Mouse (Mus musculus) stomach, postnatal 0 days (tissue): Measurements from ENCODE around the gene Rnf135. TPM values are rescaled to one million over a fixed set of nuclear protein-coding genes. Genes with fewer than 3 reads are reported as not detected.

Experiments
- ATAC-seq: fragments of 200-750 bp; cut with Nextera tagmentation; 2 replicates; pipeline ENCODE4 v1.8.0; 2017; ENCODE audit not compliant: low FRiP score, low TSS enrichment
- DNase-seq: peaks from one replicate; pipeline ENCODE4 v3.0.0-alpha.2; 2016; ENCODE audit warnings: low spot score
- H3K27ac ChIP-seq: fragments of 300-500 bp; sonication (generic); replicated peaks from 2 replicates; pipeline ENCODE4 v1.5.1; 2014; ENCODE audit warnings: mild to moderate bottlenecking, control low read depth
- H3K27me3 ChIP-seq: fragments of 300-500 bp; sonication (generic); 2 replicates; pipeline ENCODE4 v1.6.1; 2014; ENCODE audit warnings: low read length; ENCODE audit not compliant: control insufficient read depth, insufficient read depth
- H3K36me3 ChIP-seq: fragments of 300-500 bp; sonication (generic); 2 replicates; pipeline ENCODE4 v1.6.1; 2014; ENCODE audit warnings: low read length, mixed read lengths; ENCODE audit not compliant: control insufficient read depth, insufficient read depth
- H3K4me1 ChIP-seq: fragments of 300-500 bp; sonication (generic); replicated peaks from 2 replicates; pipeline ENCODE4 v1.6.1; 2014; ENCODE audit warnings: antibody characterized with exemption; ENCODE audit not compliant: control insufficient read depth, insufficient read depth
- H3K4me2 ChIP-seq: fragments of 300-500 bp; sonication (generic); replicated peaks from 2 replicates; pipeline ENCODE4 v1.6.1; 2014; ENCODE audit warnings: low read depth, mild to moderate bottlenecking, control low read depth, moderate library complexity
- H3K4me3 ChIP-seq: fragments of 300-500 bp; sonication (generic); 2 replicates; pipeline ENCODE4 v1.5.1; 2014; ENCODE audit warnings: low read depth, low read length, control low read depth
- H3K9ac ChIP-seq: fragments of 300-500 bp; sonication (generic); 2 replicates; pipeline ENCODE4 v1.6.1; 2014; ENCODE audit warnings: mild to moderate bottlenecking, low read length, control low read depth, mixed read lengths
- H3K9me3 ChIP-seq: fragments of 300-500 bp; sonication (generic); 2 replicates; pipeline ENCODE4 v1.6.1; 2016; ENCODE audit warnings: low read length; ENCODE audit not compliant: control insufficient read depth
- CTCF ChIP-seq: IDR thresholded peaks from 2 replicates; pipeline ENCODE4 v1.5.1; 2016; ENCODE audit warnings: antibody characterized with exemption, low read depth, mild to moderate bottlenecking, moderate library complexity
- EP300 ChIP-seq: optimal IDR thresholded peaks from 2 replicates; pipeline ENCODE3; 2016; ENCODE audit warnings: antibody characterized with exemption
- WGBS: fragments of 180-500 bp; shearing (Covaris S2); extraction: QIAGEN DNeasy Blood & Tissue Kit; methylation state at CpG from one replicate; pipeline ENCODE4 v1.1.7; 2014; 5-methylcytosine and 5-hydroxymethylcytosine counted together
- polyA plus RNA-seq: library from polyadenylated mRNA; unstranded; fragments of >200 nt; fragmentation: Nextera tagmentation; extraction: Ambion mirVana; gene quantifications from 2 replicates; pipeline ENCODE4 v1.2.1, GENCODE M21; 2015

The Rnf135 gene
- polyA plus RNA-seq, 1 experiment from 2014 or later = 7.5 TPM

GRCm38 (mm10) chr11:80150566-80150965, 33.1 kb upstream of the Rnf135 start:
- DNase-seq (no peak), ATAC-seq (no peak)
- 70% methylated on average over 5 of the region's 5 CpGs for WGBS
- H3K36me3 ChIP-seq = no peaks in the 10 kb centered on the region
- no peaks in the 10 kb centered on the region for H3K4me1 ChIP-seq
- no peak overlapping the region for H3K27ac ChIP-seq
- H3K27me3 ChIP-seq = 0 out of 2 replicates have a peak, but pooled peaks cover 2% of the 10 kb centered on the region
- no peak overlapping the region for H3K4me3 ChIP-seq
- TF ChIP-seq EP300 (no peak), CTCF (no peak)
- no peak overlapping the region for H3K9ac ChIP-seq
- no peaks in the 10 kb centered on the region for H3K9me3 ChIP-seq
- H3K4me2 ChIP-seq = no peak overlapping the region

- Histone ChIP-seq H3K4me2 (no peak overlapping the region), H3K27me3 (0 out of 2 replicates have a peak, but pooled peaks cover 2% of the 10 kb centered on the region), H3K9me3 (no peaks in the 10 kb centered on the region), H3K9ac (no peak overlapping the region), H3K36me3 (no peaks in the 10 kb centered on the region), H3K27ac (no peak overlapping the region), H3K4me3 (no peak overlapping the region), H3K4me1 (no peaks in the 10 kb centered on the region)
- ATAC-seq = no peak
- TF ChIP-seq EP300 (no peak), CTCF (no peak)
- DNase-seq = no peak
- 50% methylated on average over 2 of the region's 2 CpGs for WGBS
These were observed 32.1 kb upstream of the Rnf135 start for GRCm38 (mm10) chr11:80151541-80151940.

GRCm38 (mm10) chr11:80152376-80152775, 31.3 kb upstream of the Rnf135 start:
- no peak for TF ChIP-seq EP300
- TF ChIP-seq CTCF = no peak
- H3K27me3 ChIP-seq = 0 out of 2 replicates have a peak, but pooled peaks cover 2% of the 10 kb centered on the region
- ATAC-seq (no peak), DNase-seq (no peak)
- 58% methylated on average over 8 of the region's 8 CpGs for WGBS
- H3K4me3 ChIP-seq = no peak overlapping the region
- H3K36me3 ChIP-seq = no peaks in the 10 kb centered on the region
- H3K4me1 ChIP-seq = no peaks in the 10 kb centered on the region
- H3K27ac ChIP-seq = no peak overlapping the region
- H3K9me3 ChIP-seq = no peaks in the 10 kb centered on the region
- H3K9ac ChIP-seq = no peak overlapping the region
- H3K4me2 ChIP-seq = no peak overlapping the region

- Histone ChIP-seq H3K4me1 (no peaks in the 10 kb centered on the region), H3K4me2 (peak within 1 kb of the TSS; percentile 80), H3K9ac (peak within 1 kb of the TSS; percentile 69), H3K9me3 (no peaks in the 10 kb centered on the region), H3K27me3 (0 out of 2 replicates have a peak, but pooled peaks cover 2% of the 10 kb centered on the region), H3K4me3 (peak within 1 kb of the TSS; percentile 64), H3K36me3 (no peaks in the 10 kb centered on the region), H3K27ac (0 out of 2 replicates have a peak within 1 kb of the TSS, but pooled peaks have one; percentile 24)
- WGBS = 2% methylated on average over 36 of the region's 47 CpGs
- peak; percentile 94 for ATAC-seq
- TF ChIP-seq EP300 (no peak), CTCF (0 out of 2 replicates have a peak, but pooled peaks have one; percentile 5)
- peak; percentile 93 for DNase-seq
These were observed 29.7 kb upstream of the Rnf135 start, which contains the start of gene Adap2 for GRCm38 (mm10) chr11:80153857-80154495. Adap2 (plus strand) TSS chr11:80154105.

- Histone ChIP-seq H3K4me2 (peak overlapping the region; percentile 80), H3K9ac (peak overlapping the region; percentile 69), H3K4me3 (peak overlapping the region; percentile 64), H3K4me1 (no peaks in the 10 kb centered on the region), H3K27ac (0 out of 2 replicates have a peak overlapping the region, but pooled peaks have one; percentile 24), H3K9me3 (no peaks in the 10 kb centered on the region), H3K36me3 (no peaks in the 10 kb centered on the region), H3K27me3 (0 out of 2 replicates have a peak, but pooled peaks cover 2% of the 10 kb centered on the region)
- DNase-seq (no peak), ATAC-seq (0 out of 2 replicates have a peak, but pooled peaks have one; percentile 2)
- 30% methylated on average over 25 of the region's 25 CpGs for WGBS
- TF ChIP-seq EP300 (no peak), CTCF (no peak)
These were observed 29.1 kb upstream of the Rnf135 start for GRCm38 (mm10) chr11:80154501-80154900.

- no peak overlapping the region for H3K4me2 ChIP-seq
- no peaks in the 10 kb centered on the region for H3K9me3 ChIP-seq
- TF ChIP-seq EP300 (no peak), CTCF (no peak)
- 0 out of 2 replicates have a peak overlapping the region, but pooled peaks have one; percentile 1 for H3K4me3 ChIP-seq
- no peaks in the 10 kb centered on the region for H3K4me1 ChIP-seq
- H3K9ac ChIP-seq = no peak overlapping the region
- no peak overlapping the region for H3K27ac ChIP-seq
- DNase-seq = no peak
- 81% methylated on average over 8 of the region's 8 CpGs for WGBS
- 0 out of 2 replicates have a peak, but pooled peaks cover 2% of the 10 kb centered on the region for H3K27me3 ChIP-seq
- no peaks in the 10 kb centered on the region for H3K36me3 ChIP-seq
- no peak for ATAC-seq
These were observed 28.1 kb upstream of the Rnf135 start for GRCm38 (mm10) chr11:80155541-80155940.
